Mouse (Mus musculus) heart, postnatal 0 days (tissue): ENCODE measurements around the gene Rtp4. TPM values are rescaled to one million over a fixed set of nuclear protein-coding genes. Genes with fewer than 3 reads are reported as not detected.
A peak's percentile ranks its signal among the peaks of the same experiment; 100 is the strongest.

Experiments
- ATAC-seq: fragments of 200-750 bp; cut with Nextera tagmentation; 2 replicates; pipeline ENCODE4 v1.8.0; 2017; ENCODE audit warnings: low read depth, moderate number of reproducible peaks, moderate library complexity; ENCODE audit not compliant: insufficient read depth
- DNase-seq: peaks from one replicate; pipeline ENCODE4 v3.0.0-alpha.2; 2016; ENCODE audit warnings: low spot score
- H3K27ac ChIP-seq: fragments of 300-500 bp; sonication (generic); 2 replicates; pipeline ENCODE4 v1.5.1; 2014; ENCODE audit warnings: low read depth, mild to moderate bottlenecking
- H3K27me3 ChIP-seq: fragments of 300-500 bp; sonication (generic); 2 replicates; pipeline ENCODE4 v1.6.1; 2014; ENCODE audit warnings: low read length, mixed read lengths; ENCODE audit not compliant: control insufficient read depth, insufficient read depth
- H3K36me3 ChIP-seq: fragments of 300-500 bp; sonication (generic); replicated peaks from 2 replicates; pipeline ENCODE4 v1.6.1; 2014; ENCODE audit warnings: low read length, mixed read lengths; ENCODE audit not compliant: control insufficient read depth, insufficient read depth
- H3K4me1 ChIP-seq: fragments of 300-500 bp; sonication (generic); 2 replicates; pipeline ENCODE4 v1.6.1; 2014; ENCODE audit warnings: antibody characterized with exemption; ENCODE audit not compliant: control insufficient read depth, insufficient read depth
- H3K4me2 ChIP-seq: fragments of 300-500 bp; sonication (generic); 2 replicates; pipeline ENCODE4 v1.6.1; 2014; ENCODE audit warnings: low read depth, mild to moderate bottlenecking, low read length, moderate library complexity
- H3K4me3 ChIP-seq: fragments of 300-500 bp; sonication (generic); 2 replicates; pipeline ENCODE4 v1.5.1; 2014; ENCODE audit warnings: low read depth, low read length
- H3K9ac ChIP-seq: fragments of 300-500 bp; sonication (generic); replicated peaks from 2 replicates; pipeline ENCODE4 v1.6.1; 2014; ENCODE audit warnings: low read depth, low read length, mixed read lengths
- H3K9me3 ChIP-seq: fragments of 300-500 bp; sonication (generic); replicated peaks from 2 replicates; pipeline ENCODE4 v1.6.1; 2016; ENCODE audit warnings: low read length; ENCODE audit not compliant: control insufficient read depth
- CTCF ChIP-seq: IDR thresholded peaks from 2 replicates; pipeline ENCODE4 v1.5.1; 2016; ENCODE audit warnings: antibody characterized with exemption, control low read depth, low read depth
- EP300 ChIP-seq: IDR thresholded peaks from 2 replicates; pipeline ENCODE4 v1.6.1; 2016; ENCODE audit warnings: antibody characterized with exemption, low read depth
- WGBS: fragments of 180-500 bp; shearing (Covaris S2); extraction: QIAGEN DNeasy Blood & Tissue Kit; methylation state at CpG from one replicate; pipeline ENCODE4 v1.1.7; 2014; 5-methylcytosine and 5-hydroxymethylcytosine counted together
- polyA plus RNA-seq: library from polyadenylated mRNA; unstranded; fragments of >200 nt; fragmentation: Nextera tagmentation; extraction: Ambion mirVana; gene quantifications from 2 replicates; pipeline ENCODE4 v1.2.1, GENCODE M21; 2015
- total RNA-seq: library from RNA; depleted of rRNA; stranded (reverse); fragments of >200 nt; gene quantifications from 2 replicates; pipeline ENCODE4 v1.2.3, GENCODE M21; 2014; ENCODE audit warnings: low replicate concordance

The Rtp4 gene
- total and polyA plus RNA-seq, 2 experiments from 2014 or later = 9.8 to 16.9 TPM

- Histone ChIP-seq H3K4me3 (no peak overlapping the region), H3K27ac (no peak overlapping the region), H3K9me3 (no peaks in the 10 kb centered on the region), H3K4me2 (peak overlapping the region; percentile 64), H3K27me3 (no peaks in the 10 kb centered on the region), H3K4me1 (peaks cover 22% of the 10 kb centered on the region), H3K36me3 (no peaks in the 10 kb centered on the region), H3K9ac (no peak overlapping the region)
- TF ChIP-seq CTCF (no peak), EP300 (no peak)
- WGBS = 65% methylated on average over 10 of the region's 10 CpGs
- no peak for DNase-seq
- ATAC-seq = no peak
Observed at GRCm38 (mm10) chr16:23518567-23519369, 1.3 kb upstream of the Rtp4 start.

GRCm38 (mm10) chr16:23519771-23520170 lies 320 bp upstream of the Rtp4 start:
- no peaks in the 10 kb centered on the region for H3K36me3 ChIP-seq
- peak overlapping the region; percentile 71 for H3K27ac ChIP-seq
- WGBS = 12% methylated on average over 1 of the region's 1 CpGs
- peak overlapping the region; percentile 64 for H3K4me2 ChIP-seq
- no peak for TF ChIP-seq EP300
- no peak for TF ChIP-seq CTCF
- H3K9me3 ChIP-seq = no peaks in the 10 kb centered on the region
- ATAC-seq (no peak), DNase-seq (no peak)
- H3K4me3 ChIP-seq = peak overlapping the region; percentile 43
- H3K4me1 ChIP-seq = peaks cover 22% of the 10 kb centered on the region
- no peaks in the 10 kb centered on the region for H3K27me3 ChIP-seq
- peak overlapping the region; percentile 27 for H3K9ac ChIP-seq

- H3K4me3 ChIP-seq = no peak overlapping the region
- no peaks in the 10 kb centered on the region for H3K36me3 ChIP-seq
- peaks cover 6% of the 10 kb centered on the region; the same call in 1 of the 2 replicates for H3K9me3 ChIP-seq
- H3K27me3 ChIP-seq = no peaks in the 10 kb centered on the region
- DNase-seq (no peak), ATAC-seq (no peak)
- no peak overlapping the region for H3K9ac ChIP-seq
- 31% methylated on average over 5 of the region's 5 CpGs for WGBS
- peaks cover 20% of the 10 kb centered on the region for H3K4me1 ChIP-seq
- TF ChIP-seq CTCF = no peak
- no peak for TF ChIP-seq EP300
- H3K4me2 ChIP-seq = peak overlapping the region; percentile 64; the same call in 1 of the 2 replicates
- peak overlapping the region; percentile 71; the same call in 1 of the 2 replicates for H3K27ac ChIP-seq
Observed at GRCm38 (mm10) chr16:23521092-23521491, 1.0 kb downstream of the Rtp4 start.

GRCm38 (mm10) chr16:23522081-23522480 lies 2.0 kb downstream of the Rtp4 start:
- Histone ChIP-seq H3K9ac (no peak overlapping the region), H3K4me2 (no peak overlapping the region), H3K4me1 (peaks cover 15% of the 10 kb centered on the region), H3K36me3 (no peaks in the 10 kb centered on the region), H3K27ac (no peak overlapping the region), H3K9me3 (peaks cover 6% of the 10 kb centered on the region; the same call in 1 of the 2 replicates), H3K27me3 (no peaks in the 10 kb centered on the region), H3K4me3 (no peak overlapping the region)
- WGBS = 87% methylated on average over 5 of the region's 5 CpGs
- TF ChIP-seq CTCF (no peak), EP300 (no peak)
- ATAC-seq (no peak), DNase-seq (no peak)

- Histone ChIP-seq H3K36me3 (no peaks in the 10 kb centered on the region), H3K4me1 (no peaks in the 10 kb centered on the region), H3K9ac (no peak overlapping the region), H3K4me2 (no peak overlapping the region), H3K27ac (no peak overlapping the region), H3K4me3 (no peak overlapping the region), H3K27me3 (no peaks in the 10 kb centered on the region), H3K9me3 (peaks cover 6% of the 10 kb centered on the region; the same call in 1 of the 2 replicates)
- WGBS = 76% methylated on average over 4 of the region's 4 CpGs
- no peak for DNase-seq
- TF ChIP-seq CTCF = no peak
- no peak for TF ChIP-seq EP300
- ATAC-seq = no peak
Observed at GRCm38 (mm10) chr16:23529186-23529585, 9.1 kb downstream of the Rtp4 start.

GRCm38 (mm10) chr16:23533707-23534106 lies 13.6 kb downstream of the Rtp4 start:
- 72% methylated on average over 3 of the region's 3 CpGs for WGBS
- Histone ChIP-seq H3K36me3 (no peaks in the 10 kb centered on the region), H3K4me1 (no peaks in the 10 kb centered on the region), H3K27me3 (no peaks in the 10 kb centered on the region), H3K4me2 (no peak overlapping the region), H3K9me3 (no peaks in the 10 kb centered on the region), H3K4me3 (no peak overlapping the region), H3K27ac (no peak overlapping the region), H3K9ac (no peak overlapping the region)
- TF ChIP-seq EP300 (no peak), CTCF (no peak)
- DNase-seq = no peak
- no peak for ATAC-seq
